Mouse (Mus musculus) lung, adult 2 months (tissue): Measurements from ENCODE around the gene Lsm4. TPM values are rescaled to one million over a fixed set of nuclear protein-coding genes. Genes with fewer than 3 reads are reported as not detected.
A peak's percentile ranks its signal among the peaks of the same experiment; 100 is the strongest.

Source experiments
- DNase-seq: peaks from one replicate; pipeline ENCODE4 v3.0.0; 2022
- H3K4me1 ChIP-seq: fragments of 200-500 bp; 2 replicates; pipeline ENCODE4 v1.6.1; 2011; ENCODE audit warnings: low read length; ENCODE audit not compliant: control insufficient read depth, insufficient read depth
- H3K4me3 ChIP-seq: fragments of 200-500 bp; replicated peaks from 2 replicates; pipeline ENCODE3; 2011; ENCODE audit warnings: low read depth, mild to moderate bottlenecking, control low read depth, low read length; ENCODE audit errors: extremely low read depth
- CTCF ChIP-seq: fragments of 200-500 bp; IDR thresholded peaks from 2 replicates; pipeline ENCODE4 v1.5.1; 2011; ENCODE audit warnings: mild to moderate bottlenecking, low read length, control low read depth; ENCODE audit not compliant: insufficient read depth
- POLR2A ChIP-seq: fragments of 200-500 bp; IDR thresholded peaks from 2 replicates; pipeline ENCODE4 v1.6.1; 2011; ENCODE audit warnings: low read depth, mild to moderate bottlenecking, control low read depth, low read length, borderline replicate concordance; ENCODE audit errors: extremely low read depth
- WGBS: fragments of 180-500 bp; shearing (Covaris S2); methylation state at CpG from one replicate; pipeline ENCODE4 v1.1.7; 2018; 5-methylcytosine and 5-hydroxymethylcytosine counted together
- polyA plus RNA-seq: library from polyadenylated mRNA; depleted of rRNA; stranded (reverse); fragments of >200 nt; gene quantifications from 2 replicates; pipeline ENCODE4 v1.2.3, GENCODE M21; 2012

Lsm4 gene
- polyA plus RNA-seq, 1 experiment: 75.2 TPM

GRCm38 (mm10) chr8:70674716-70675115 lies 1.7 kb downstream of the Lsm4 start:
- Histone ChIP-seq H3K4me1 (peaks cover 24% of the 10 kb centered on the region), H3K4me3 (no peak overlapping the region)
- no peak for DNase-seq
- 64% methylated on average over 4 of the region's 4 CpGs for WGBS
- TF ChIP-seq POLR2A (no peak), CTCF (no peak)

- DNase-seq: no peak
- no peak overlapping the region for H3K4me3 ChIP-seq
- 43% methylated on average over 1 of the region's 1 CpGs for WGBS
- TF ChIP-seq POLR2A (no peak), CTCF (no peak)
- peaks cover 24% of the 10 kb centered on the region for H3K4me1 ChIP-seq
Measured at GRCm38 (mm10) chr8:70675336-70675735, 2.3 kb downstream of the Lsm4 start.

GRCm38 (mm10) chr8:70677451-70678080 lies 4.5 kb downstream of the Lsm4 start:
- DNase-seq: no peak
- no peak overlapping the region for H3K4me3 ChIP-seq
- H3K4me1 ChIP-seq: peaks cover 28% of the 10 kb centered on the region
- no peak for TF ChIP-seq CTCF
- TF ChIP-seq POLR2A: no peak
- WGBS: 91% methylated on average over 15 of the region's 15 CpGs

GRCm38 (mm10) chr8:70678679-70679078 lies 5.6 kb downstream of the Lsm4 start:
- TF ChIP-seq CTCF (no peak), POLR2A (no peak)
- DNase-seq: no peak
- peaks cover 28% of the 10 kb centered on the region for H3K4me1 ChIP-seq
- H3K4me3 ChIP-seq: no peak overlapping the region

GRCm38 (mm10) chr8:70679404-70679803 lies 6.4 kb downstream of the Lsm4 start:
- 83% methylated on average over 4 of the region's 4 CpGs for WGBS
- Histone ChIP-seq H3K4me1 (peaks cover 22% of the 10 kb centered on the region), H3K4me3 (no peak overlapping the region)
- TF ChIP-seq CTCF (no peak), POLR2A (no peak)
- no peak for DNase-seq

GRCm38 (mm10) chr8:70680039-70680438 lies 7.0 kb downstream of the Lsm4 start:
- 76% methylated on average over 3 of the region's 3 CpGs for WGBS

GRCm38 (mm10) chr8:70681410-70681809 lies 8.4 kb downstream of the Lsm4 start:
- Histone ChIP-seq H3K4me1 (peaks cover 11% of the 10 kb centered on the region), H3K4me3 (no peak overlapping the region)
- TF ChIP-seq POLR2A (no peak), CTCF (no peak)
- no peak for DNase-seq
- WGBS: 54% methylated on average over 3 of the region's 3 CpGs

More at GRCm38 (mm10) chr8:70680039-70680438, 7.0 kb downstream of the Lsm4 start:
- Histone ChIP-seq H3K4me1 (peaks cover 16% of the 10 kb centered on the region), H3K4me3 (no peak overlapping the region)
- no peak for TF ChIP-seq CTCF
- TF ChIP-seq POLR2A: no peak
- DNase-seq: no peak

- peaks cover 11% of the 10 kb centered on the region for H3K4me1 ChIP-seq
- 7% methylated on average over 19 of the region's 19 CpGs for WGBS
- TF ChIP-seq CTCF: no peak
- peak; percentile 31; the same call in 1 of the 2 replicates for TF ChIP-seq POLR2A
- peak; percentile 54 for DNase-seq
- H3K4me3 ChIP-seq: no peak overlapping the region
Measured at GRCm38 (mm10) chr8:70682193-70682592, 9.1 kb downstream of the Lsm4 start.

GRCm38 (mm10) chr8:70682692-70683091 lies 9.6 kb downstream of the Lsm4 start:
- TF ChIP-seq CTCF (no peak), POLR2A (no peak)

GRCm38 (mm10) chr8:70684291-70684690 lies 11.2 kb downstream of the Lsm4 start:
- 56% methylated on average over 7 of the region's 7 CpGs for WGBS
- TF ChIP-seq CTCF (no peak), POLR2A (no peak)

More at GRCm38 (mm10) chr8:70682692-70683091, 9.6 kb downstream of the Lsm4 start:
- peaks cover 11% of the 10 kb centered on the region for H3K4me1 ChIP-seq
- H3K4me3 ChIP-seq: no peak overlapping the region
- no peak for DNase-seq
- 61% methylated on average over 3 of the region's 3 CpGs for WGBS

More at GRCm38 (mm10) chr8:70684291-70684690, 11.2 kb downstream of the Lsm4 start:
- no peak for DNase-seq
- Histone ChIP-seq H3K4me3 (no peak overlapping the region), H3K4me1 (peaks cover 6% of the 10 kb centered on the region)
